Mouse (Mus musculus) T-helper 2 cell (primary cell): ENCODE measurements at regions not wholly inside any gene's neighbourhood (a gene's known extent, or its start where the extent isn't known, plus 50 kb on each side); places are given as distances from the start of the nearest gene placed in this dataset.

ENCODE experiments used
- in situ Hi-C: fragments of 300-600 bp; cut with MboI, MseI; formaldehyde crosslinking; loops from one replicate; pipeline ENCODE4 v1.15.1; 2025; ENCODE audit warnings: high pct_unique_total_duplicates

DNA sequence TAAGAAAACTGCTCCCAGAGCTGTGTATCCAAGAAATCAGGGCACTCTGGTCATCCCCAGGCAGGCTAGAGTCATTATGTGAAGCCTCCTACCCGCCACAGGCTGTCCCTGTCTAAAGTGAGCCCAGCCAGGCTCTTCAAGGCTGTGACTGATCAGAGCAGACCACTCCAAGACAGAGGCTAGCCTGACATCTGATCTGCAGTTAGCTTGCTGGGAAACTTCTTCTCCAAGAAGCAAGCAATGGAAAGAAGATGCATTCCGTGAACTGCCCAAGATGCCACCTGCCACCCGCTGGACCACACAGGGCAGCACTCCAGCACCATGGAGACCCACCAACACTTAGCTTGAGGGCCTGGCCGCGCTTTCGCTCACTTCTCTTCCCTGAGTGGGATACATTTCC, 323.2 kb downstream of the Wdr11 start:
- in situ Hi-C loops = loop anchor here (25.0 kb wide), 1 partner anchor 1053 kb away; no protein-coding TSS in a partner anchor

DNA sequence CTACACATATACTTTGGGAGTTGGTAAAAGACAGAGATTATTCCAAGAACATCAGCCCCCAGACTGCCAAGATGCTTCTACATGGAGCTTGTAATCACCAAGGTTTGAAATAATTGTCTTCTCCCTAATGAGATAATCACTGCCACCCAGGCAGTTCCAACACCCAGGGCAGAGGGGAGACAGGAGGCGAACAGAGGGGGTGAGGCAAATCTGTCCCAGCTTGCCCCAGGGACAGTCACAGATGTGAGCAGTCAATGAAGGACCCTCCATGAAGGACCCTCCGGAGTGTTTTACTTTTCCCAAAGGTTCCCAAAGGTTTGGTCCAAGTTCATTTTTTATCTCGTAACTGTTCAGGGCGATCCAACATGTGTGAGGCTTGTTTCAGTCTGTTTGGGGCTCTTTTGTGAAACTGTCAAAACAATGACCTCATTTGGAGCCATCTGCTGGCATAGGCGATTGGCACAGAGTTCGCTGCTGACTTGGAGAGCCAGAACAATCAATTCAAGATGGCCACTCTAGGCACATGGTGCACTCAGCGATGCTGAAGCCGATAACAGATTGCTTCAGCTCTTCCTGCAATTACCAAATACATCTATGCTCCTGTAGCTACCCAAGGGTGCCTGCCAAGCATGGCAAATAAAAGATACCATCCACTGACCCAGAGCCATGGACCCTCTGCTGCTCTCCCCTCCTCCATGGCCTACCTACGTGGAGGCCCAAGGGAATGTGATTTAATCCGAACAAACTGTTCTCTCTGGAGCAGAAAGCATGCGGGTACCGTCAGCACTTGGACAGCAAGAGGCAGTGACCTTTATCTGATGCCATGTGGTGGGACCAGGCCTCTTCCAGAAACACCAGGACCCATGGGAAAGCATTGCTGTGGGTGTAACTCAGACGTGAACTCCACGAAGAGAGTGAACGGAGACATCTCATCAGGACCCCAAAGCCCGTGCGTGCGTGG, 326.9 kb downstream of the Wdr11 start:
- in situ Hi-C loops = loop anchor here (25.0 kb wide), 1 partner anchor 1056 kb away; no protein-coding TSS in a partner anchor

DNA sequence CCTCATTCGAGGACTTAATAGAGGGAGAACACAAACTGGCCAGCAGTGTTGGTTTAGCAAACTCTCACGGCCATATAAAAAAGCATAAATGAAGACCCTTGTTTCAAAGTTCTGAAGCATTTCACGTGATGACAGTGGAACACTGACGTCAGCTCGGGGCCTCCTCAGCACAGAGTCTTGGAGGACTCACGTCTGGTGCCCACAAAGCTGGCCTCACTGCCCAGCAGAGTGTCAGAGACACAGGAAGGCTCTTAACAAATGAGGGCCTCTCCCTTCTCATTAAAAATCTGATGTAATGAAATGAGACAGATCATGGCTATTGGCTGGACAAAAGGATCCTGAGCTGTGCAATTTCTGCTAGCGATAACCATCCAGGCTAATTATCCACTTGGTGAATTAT, 330.6 kb downstream of the Wdr11 start:
- in situ Hi-C loops = loop anchor here (25.0 kb wide), 1 partner anchor 1060 kb away; no protein-coding TSS in a partner anchor

DNA sequence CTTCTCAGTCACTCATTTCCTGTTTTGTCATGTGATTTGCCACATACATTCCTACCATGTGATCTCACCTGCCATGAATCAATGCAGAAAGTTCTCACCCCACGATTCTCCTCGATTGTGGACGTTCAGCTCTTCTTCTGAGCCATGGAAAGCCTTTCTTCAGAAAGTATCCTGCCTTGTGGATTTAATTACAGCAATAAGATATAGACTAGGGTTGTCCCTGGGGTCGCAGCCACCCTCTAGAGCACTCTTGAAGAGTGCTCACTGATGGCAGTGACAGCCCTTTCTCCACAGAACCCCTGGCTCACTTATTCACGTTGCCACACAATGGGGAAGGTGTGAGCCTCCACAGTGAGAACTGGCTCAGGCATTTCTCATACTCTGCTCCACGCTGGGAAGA, 345.1 kb downstream of the Wdr11 start:
- in situ Hi-C loops = no loop called here

DNA sequence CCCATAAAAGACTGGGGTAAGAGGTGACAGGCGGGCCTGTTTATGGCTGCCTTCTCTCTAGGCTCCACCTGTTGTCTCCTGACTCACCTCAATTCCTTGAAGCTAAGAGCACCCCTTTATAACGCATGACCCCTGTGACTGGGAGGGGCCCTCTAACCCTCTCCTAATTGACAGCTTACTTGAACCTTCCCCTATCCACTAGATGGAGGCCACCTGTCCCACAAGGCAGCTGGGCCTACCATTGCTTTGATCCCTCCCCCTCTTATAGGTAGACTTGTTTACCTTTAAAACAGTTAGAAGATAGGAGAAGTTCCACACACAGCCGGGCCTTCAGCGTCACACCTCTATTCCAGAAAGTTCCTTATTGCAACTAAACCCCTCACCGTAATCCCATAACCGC, 346.1 kb downstream of the Wdr11 start:
- in situ Hi-C loops = no loop called here

DNA sequence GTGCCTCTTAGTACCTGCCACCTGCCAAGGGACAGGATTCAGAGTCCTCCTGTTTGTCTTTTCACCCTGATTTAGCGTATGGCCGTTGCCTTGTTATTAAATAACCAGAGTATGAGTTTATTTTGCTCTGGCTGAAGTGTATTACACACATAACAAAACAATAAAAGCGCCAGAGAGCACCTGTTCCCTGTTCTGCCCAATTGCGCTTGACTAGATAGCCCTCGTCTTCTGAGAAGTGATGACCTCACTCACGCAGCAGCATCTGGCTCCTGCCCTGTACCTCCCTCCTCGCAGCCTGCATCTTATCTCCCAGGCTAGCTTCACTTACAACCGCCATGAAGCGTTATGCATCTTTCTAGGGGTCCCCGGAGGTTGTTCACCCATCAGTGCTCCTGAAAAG, 346.5 kb downstream of the Wdr11 start:
- in situ Hi-C loops = no loop called here

DNA sequence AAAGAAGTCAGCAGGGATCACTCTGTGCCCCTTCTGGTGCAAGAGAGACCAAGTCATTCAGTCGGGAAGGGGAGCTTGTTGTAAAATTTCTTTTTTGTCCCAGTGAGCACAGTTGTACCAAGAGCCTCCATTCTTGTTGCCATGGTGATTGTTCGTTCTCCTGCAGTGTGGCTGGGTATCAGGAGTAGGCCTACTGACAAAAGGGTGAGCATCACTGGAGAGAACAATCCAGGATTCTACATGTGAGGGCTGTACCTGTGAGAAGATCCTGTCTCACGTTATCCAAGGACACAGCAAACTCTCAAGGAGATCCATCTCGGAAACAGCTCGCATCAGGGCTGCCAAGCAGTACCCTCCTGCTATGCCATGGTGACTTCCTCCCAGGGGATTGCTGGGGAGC, 347.6 kb downstream of the Wdr11 start:
- in situ Hi-C loops = no loop called here

DNA sequence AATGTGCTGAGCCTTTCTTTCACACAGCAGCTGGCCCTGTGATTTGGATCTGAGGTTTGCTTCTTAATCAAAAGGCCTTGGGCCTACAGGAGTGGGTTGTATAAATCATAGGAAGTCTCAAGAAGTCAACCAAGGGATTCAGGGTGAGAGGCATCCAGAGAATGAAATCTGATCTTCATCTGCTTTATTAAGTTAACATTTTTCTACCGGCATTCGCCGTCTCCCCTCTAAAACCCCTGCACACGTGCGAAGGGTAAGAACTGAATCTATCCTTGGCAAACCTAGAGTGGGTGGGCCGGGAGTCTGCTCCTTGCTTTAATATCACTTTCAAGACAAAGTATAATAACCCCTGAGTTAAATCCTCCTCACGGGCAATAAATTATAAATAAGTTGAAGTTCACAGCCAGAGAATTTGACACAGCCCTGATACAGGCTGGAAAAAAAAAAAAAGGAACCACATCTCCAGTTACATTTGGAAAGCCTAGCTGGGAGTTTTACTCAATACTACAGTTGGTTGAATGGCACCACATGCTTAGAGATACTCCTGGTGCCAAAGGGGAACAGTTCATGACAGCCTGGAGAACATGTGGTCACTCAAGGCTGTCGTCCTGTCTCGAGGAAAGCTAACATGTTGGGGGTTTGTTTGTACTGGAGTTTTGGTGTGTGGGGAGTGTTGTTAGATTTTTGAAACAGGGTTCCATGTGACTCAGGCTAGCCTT, 349.8 kb downstream of the Wdr11 start:
- in situ Hi-C loops = no loop called here

DNA sequence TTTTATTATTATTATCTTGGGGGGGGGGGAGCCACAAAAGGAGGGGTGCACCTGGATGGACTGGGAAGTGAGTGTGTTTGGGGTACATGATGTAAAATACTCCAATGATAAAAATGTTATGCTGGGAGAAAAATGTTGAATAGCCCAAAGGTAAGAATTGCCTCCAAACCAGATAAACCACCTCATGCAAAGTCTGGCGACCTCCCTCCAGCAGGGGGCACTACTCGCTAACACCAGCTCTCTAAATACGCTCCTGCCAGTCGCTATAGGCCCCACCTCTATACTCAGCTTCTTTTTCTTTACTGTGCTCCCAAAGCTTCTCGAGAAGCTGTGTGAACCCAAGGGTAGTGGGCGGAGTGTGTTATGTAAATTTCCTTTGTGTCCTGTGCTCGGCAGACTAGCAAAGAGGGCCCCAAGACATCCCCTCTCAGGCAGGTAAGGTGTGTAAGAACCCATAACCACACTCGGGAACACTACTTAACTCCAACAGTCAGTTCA, 357.0 kb downstream of the Wdr11 start:
- in situ Hi-C loops = no loop called here

DNA sequence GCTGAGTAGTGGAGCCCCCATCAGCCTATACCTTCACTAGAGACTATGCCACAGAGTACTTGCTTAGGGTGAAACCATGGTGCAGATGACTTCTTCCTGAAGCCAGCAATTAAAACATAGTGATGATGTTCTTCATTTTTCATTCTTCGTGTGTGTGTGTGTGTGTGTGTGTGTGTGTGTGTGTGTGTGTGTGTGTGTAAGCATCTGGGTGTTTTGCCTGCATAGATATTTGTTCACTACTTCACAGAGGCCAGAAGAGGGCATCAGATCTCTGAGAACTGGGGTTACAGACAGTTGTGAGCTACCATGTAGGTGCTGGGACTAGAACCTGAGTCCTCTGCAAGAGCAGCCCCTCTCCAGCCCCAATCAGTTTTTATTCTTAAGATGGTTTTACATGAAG, 358.8 kb downstream of the Wdr11 start:
- in situ Hi-C loops = no loop called here

DNA sequence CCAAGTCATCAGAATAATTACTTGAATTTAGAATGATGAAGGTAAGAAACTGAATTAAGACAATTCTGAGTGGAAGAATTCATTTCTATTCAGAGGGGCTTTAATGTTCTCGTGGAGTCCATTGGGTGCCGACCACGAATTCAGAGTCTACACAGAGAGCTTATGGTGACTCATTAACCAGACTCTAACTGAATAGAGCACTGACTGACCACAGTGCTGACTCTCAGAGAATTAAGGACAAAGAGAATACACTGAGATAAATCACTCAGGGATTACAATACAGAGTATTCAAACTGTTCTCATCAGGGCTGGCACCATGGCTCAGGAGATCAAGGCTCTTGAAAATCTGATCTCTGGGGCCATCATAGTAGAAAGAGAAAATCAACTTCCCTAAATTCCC, 366.7 kb downstream of the Wdr11 start:
- in situ Hi-C loops = no loop called here

DNA sequence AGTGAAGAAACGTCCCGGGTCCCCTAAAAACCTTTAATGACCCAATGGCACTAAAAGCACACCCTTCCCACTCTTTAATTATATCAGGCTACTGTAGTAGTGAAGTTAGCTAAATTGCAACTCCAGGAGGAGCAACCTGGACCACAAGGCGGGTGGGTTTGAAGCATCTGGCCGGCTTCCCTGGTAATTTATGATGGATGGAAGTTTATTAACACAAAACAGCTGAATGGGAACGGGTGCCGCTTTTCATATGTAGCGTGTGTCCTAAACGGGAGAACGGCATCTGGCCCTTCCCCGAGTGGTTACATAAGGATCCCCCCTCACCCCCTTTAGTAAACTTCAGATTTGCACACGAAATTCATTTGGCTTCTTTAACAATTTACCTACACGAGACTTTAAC, 370.9 kb downstream of the Wdr11 start:
- in situ Hi-C loops = no loop called here

DNA sequence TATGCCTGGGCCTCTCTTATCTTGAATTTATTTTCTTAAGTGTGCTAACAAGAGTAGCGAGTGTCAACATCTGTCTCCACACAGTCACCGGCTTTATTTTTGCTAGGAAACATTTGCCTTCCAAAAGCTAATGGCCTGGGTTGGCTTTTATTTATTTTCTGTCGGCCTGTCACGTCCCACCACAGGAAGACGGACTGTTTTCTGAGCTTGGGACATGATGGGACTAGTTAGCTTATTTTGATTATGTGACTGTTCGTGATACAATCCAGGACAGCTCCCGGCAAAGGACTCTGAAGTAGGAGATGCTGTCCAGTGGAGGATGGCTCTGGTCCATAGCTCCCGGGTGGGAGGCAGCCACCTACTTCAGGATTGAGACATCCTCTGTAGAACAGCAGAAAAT, 372.5 kb downstream of the Wdr11 start:
- in situ Hi-C loops = no loop called here

DNA sequence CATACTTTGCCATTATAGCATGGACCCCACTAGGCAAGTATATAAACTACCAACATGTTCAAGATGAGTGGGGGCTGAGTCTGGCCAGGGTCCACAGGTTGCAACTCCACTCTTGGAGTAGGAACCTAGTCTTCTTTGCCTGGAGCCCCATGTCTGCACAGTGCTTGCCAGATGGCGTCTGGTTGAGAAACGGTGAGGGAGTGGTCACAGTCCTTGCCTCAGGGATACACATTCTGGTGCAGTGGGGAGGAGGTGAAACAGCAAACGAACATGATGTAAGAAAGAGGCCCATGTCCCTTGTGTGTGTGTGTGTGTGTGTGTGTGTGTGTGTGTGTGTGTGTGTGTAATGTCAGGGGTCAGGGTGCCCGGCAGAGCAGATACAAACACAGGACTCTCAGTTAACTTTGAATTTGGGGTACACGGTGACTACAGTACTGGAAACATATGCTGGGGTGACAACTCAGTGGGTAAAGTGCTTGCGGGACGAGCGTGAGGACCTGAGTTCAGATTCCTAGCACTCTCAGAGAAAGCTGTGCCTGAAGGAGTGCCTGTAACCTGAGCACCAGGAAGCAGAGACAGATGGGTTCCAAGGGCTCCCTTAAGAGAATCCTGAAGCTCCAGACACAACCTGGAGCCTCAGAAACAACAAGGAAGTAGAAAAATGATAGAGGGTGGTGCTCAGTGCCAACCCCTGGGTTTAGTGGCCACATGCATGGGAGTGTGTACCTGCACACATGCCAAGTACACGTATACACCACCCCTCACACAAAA, 373.8 kb downstream of the Wdr11 start:
- in situ Hi-C loops = no loop called here

DNA sequence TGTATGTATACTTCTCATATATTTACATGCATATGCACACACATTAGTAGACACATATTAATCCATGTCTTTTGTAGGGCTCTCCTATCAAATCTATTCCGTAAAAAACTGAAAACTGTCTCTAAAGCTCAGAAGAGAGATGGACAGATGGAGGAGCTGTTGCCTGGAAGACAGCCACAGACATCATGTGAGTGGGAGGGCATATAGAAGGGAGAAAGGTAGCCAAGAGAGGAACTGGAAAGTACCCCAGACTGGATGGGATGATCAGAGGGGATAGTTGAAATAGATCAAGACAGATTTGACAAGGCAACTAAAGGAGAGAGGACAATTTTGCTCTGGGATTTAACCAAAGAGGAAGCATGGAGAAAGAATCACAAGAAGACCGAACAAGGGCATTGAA, 375.1 kb downstream of the Wdr11 start:
- in situ Hi-C loops = no loop called here

DNA sequence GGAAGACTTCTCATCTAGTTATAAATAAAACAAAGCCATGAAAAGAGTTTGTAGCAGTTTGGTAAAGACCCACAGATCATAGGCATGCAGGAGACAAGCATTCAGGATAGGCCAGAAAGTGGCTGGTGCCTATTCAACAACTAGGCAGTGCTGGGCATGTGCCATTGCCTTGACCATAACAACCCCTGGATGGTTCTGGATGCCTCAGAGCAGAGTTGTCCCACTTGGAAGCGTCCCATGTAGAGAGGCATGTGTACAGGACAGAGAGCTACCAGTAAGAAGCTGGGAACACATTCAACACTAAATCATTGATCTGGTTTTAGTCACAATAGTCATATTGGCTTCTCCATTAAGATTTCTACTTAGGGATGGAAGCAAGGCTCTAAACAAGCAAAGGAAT, 378.5 kb downstream of the Wdr11 start:
- in situ Hi-C loops = no loop called here

DNA sequence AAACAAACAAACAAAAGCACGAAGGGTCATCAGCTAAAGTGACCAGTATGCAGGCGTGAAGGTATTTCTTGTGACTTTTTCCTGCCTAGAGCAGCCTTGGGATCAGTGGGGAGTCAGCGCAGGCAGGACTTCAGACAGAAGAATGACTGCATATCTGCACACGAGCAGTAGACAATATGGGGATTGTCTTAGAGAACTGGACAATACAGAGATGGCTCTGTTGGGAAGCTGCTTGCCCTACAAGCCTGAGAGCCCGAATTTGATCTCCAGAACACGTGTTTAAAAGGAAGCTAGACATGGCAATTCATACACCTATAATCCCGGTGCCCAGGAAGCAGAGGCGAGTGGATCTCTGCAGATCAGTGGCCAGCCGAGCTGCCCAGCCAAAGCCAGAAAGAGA, 382.5 kb downstream of the Wdr11 start:
- in situ Hi-C loops = no loop called here

DNA sequence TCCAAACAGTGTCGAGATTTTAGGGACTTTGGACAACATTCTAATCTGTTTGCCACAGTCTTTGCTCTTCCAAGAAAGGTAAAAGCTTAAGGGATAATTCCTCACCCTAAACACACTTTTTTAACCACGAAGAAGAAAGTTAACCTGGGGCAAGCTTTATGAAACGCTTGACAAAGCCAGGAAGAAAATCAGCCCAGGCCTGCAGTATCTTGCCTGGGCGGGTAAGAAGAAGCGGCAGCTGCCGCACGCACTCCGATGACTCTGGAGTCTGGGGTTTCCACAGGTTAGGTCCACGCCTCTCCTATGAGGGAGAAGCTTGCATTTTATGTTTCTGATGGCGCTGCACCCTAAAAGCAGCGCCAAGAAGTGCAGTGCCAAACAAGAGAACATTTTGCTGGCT, 383.2 kb downstream of the Wdr11 start:
- in situ Hi-C loops = no loop called here

DNA sequence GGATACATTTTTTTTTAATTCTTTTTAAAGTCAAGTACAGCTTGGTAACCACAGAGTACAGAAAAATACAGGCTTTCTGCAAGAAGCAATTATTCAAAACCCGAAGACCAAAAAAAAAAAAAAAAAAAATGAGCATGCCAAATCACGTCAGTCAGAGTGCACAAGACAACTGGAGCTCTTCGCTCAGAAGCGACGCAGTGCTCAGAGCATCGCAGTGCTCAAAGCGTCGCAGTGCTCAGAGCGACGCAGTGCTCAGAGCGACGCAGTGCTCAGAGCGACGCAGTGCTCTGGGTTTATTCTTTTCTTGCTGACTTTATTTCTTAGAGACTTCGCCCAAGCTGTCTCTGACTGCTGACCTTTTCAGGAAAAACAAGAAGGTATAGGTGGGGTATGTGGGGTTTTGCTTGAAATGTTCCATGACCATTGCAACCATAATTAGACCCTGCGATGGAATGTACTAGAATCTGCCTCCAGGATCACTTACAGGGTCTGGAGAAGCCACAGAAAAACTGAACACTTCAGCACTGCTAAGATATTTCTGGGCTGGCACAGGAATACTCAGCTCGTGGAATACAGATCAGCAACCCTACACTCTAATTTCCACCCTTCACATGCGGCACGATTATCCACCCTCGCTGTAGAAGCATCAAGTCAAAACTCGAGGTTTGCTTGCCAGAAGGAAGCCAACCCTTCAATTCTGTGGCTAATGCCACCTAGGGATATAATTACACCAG, 384.3 kb downstream of the Wdr11 start:
- in situ Hi-C loops = no loop called here

DNA sequence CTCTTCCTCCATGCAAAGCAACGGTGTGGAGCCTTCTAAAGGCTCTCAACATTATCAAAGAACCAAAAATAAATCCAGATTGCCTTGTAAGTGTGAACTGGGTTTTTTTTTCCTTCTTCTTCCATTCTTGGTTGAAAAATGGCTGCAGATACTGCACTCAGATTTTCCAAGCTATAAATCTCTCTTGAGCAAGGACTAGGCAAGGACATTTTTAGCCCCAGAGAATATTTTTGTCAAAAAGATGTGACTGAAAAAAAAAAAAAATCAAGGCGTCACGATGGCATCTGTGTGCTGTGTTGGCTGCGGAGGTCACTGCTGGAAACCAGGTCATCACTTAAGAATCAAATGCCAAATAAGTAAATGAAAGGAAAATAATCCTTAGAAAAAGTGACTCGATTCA, 386.9 kb downstream of the Wdr11 start:
- in situ Hi-C loops = no loop called here

DNA sequence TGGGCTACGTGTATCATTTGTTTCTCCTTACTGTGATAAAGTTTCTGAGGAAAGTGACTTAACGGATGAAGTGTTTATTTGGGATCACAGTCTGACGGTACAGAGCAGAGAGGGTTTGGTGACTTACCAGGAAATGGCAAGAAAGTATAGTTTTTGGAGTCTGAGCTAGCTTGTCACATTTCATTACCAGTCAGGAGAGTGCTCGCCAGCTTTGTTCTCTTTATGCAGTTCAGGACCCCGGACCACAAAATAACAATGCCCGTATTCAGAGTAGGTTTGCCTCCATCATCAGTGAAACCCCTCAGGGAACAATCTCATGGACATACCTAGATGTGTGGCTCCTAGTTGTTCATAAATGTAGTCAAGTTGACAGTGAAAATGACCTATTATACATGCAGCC, 387.7 kb downstream of the Wdr11 start:
- in situ Hi-C loops = no loop called here
